Mouse (Mus musculus): ENCODE data around the gene Scd3. TPM values are rescaled to one million over a fixed set of nuclear protein-coding genes. Genes with fewer than 3 reads are reported as not detected.

Gene Scd3
- polyA plus RNA-seq, 1 experiment: 0.45 TPM

GRCm38 (mm10) chr19:44189056-44189455 lies 14.0 kb upstream of the Scd3 start:
- TF ChIP-seq CTCF (IDR thresholded peaks at IDR 0.05; ENCODE audit: control insufficient read depth, insufficient read depth, low read length): no peak
- no peak for TF ChIP-seq POLR2A (IDR thresholded peaks at IDR 0.05; ENCODE audit: borderline replicate concordance, control insufficient read depth, low read depth, low read length)
- no peak overlapping the region for H3K27ac ChIP-seq (ENCODE audit: control insufficient read depth, insufficient read depth, low read depth, low read length, poor library complexity)
- H3K4me1 ChIP-seq (ENCODE audit: control insufficient read depth, insufficient read depth, low read length): no peaks in the 10 kb centered on the region
- no peak overlapping the region for H3K4me3 ChIP-seq (replicated peaks; ENCODE audit: control insufficient read depth, low read depth, low read length)
- 70% methylated on average over 4 of the region's 4 CpGs for WGBS

GRCm38 (mm10) chr19:44192342-44192741 lies 10.7 kb upstream of the Scd3 start, which contains the start of gene Pkd2l1:
Pkd2l1 (minus strand) TSS chr19:44192442.
- Histone ChIP-seq H3K4me3 (replicated peaks; ENCODE audit: control insufficient read depth, low read depth, low read length) (no peak within 1 kb of the TSS), H3K27ac (ENCODE audit: control insufficient read depth, insufficient read depth, low read depth, low read length, poor library complexity) (no peak within 1 kb of the TSS), H3K4me1 (ENCODE audit: control insufficient read depth, insufficient read depth, low read length) (no peaks in the 10 kb centered on the region)
- no peak for TF ChIP-seq CTCF (IDR thresholded peaks at IDR 0.05; ENCODE audit: control insufficient read depth, insufficient read depth, low read length)
- TF ChIP-seq POLR2A (IDR thresholded peaks at IDR 0.05; ENCODE audit: borderline replicate concordance, control insufficient read depth, low read depth, low read length): no peak
- 27% methylated on average over 3 of the region's 3 CpGs for WGBS

DNA sequence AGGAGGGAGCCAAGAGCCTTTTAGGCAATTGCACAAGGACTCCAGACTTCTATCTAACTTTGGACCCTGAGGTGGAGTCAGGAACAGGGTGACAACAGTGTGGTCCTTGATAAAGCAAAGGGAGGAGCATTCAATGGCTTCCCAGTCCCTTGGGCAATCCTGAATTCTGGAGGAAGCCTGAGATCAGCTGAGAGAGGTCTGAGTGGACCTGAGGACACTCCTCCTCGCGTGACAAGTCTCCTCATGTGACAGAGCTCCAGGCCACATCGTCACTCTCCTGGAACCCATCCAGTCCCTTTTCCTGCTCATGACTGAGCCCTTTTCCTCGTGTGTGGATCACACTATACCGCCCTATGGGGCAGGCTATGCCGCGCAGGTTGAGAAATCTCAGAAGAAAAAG lies 9.2 kb upstream of the Scd3 start:
- WGBS: 35% methylated on average over 7 of the region's 7 CpGs
- no peak overlapping the region for H3K4me3 ChIP-seq (replicated peaks; ENCODE audit: control insufficient read depth, low read depth, low read length)
- no peak for TF ChIP-seq CTCF (IDR thresholded peaks at IDR 0.05; ENCODE audit: control insufficient read depth, insufficient read depth, low read length)
- TF ChIP-seq POLR2A (IDR thresholded peaks at IDR 0.05; ENCODE audit: borderline replicate concordance, control insufficient read depth, low read depth, low read length): no peak
- H3K4me1 ChIP-seq (ENCODE audit: control insufficient read depth, insufficient read depth, low read length): no peaks in the 10 kb centered on the region; the same call in 1 of the 2 replicates
- no peak overlapping the region for H3K27ac ChIP-seq (ENCODE audit: control insufficient read depth, insufficient read depth, low read depth, low read length, poor library complexity)

GRCm38 (mm10) chr19:44195138-44195537 lies 7.9 kb upstream of the Scd3 start:
- no peak overlapping the region for H3K27ac ChIP-seq (ENCODE audit: control insufficient read depth, insufficient read depth, low read depth, low read length, poor library complexity)
- H3K4me3 ChIP-seq (replicated peaks; ENCODE audit: control insufficient read depth, low read depth, low read length): no peak overlapping the region
- WGBS: 22% methylated on average over 7 of the region's 7 CpGs
- no peaks in the 10 kb centered on the region; the same call in 1 of the 2 replicates for H3K4me1 ChIP-seq (ENCODE audit: control insufficient read depth, insufficient read depth, low read length)
- TF ChIP-seq POLR2A (IDR thresholded peaks at IDR 0.05; ENCODE audit: borderline replicate concordance, control insufficient read depth, low read depth, low read length) (no peak), CTCF (IDR thresholded peaks at IDR 0.05; ENCODE audit: control insufficient read depth, insufficient read depth, low read length) (peak; percentile 83)

DNA sequence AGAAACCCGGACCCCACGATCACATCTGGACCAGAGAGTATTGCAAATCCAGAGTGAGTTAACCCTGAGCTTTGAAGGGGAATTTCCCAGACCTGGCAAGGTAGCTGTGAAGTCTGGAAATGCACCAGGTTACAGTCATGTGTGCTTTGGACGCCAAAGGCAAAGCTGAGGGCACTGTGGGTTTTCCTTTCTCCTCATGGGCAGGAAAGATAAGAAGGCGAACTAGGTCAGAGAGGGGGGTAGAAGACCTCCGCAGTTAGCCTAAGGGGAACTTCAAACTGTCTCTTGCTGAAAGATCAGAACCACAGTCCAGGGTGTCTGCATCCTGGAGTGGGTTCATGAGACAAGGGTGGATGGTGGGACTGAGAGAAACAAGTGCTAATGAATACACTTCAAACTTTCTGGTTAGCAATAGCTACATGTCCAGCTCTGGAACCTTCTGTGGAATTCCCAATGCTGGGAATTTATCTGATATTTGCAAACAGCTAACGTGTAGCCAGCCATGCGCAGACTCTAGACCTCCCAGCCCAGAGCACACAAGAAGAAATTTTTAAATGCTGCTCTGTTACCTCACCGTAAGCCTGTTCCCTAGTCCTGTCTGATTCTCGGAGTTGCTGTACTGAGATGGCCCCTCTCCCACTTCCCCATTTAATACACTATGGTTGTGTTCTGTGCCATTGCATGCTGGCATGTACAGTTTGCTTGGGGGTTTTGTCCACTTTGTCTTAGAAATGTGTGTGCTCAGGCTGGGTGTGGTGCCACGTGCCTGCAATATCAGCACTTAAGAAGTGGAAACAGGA lies 5.8 kb upstream of the Scd3 start:
- H3K4me3 ChIP-seq (replicated peaks; ENCODE audit: control insufficient read depth, low read depth, low read length): no peak overlapping the region
- TF ChIP-seq CTCF (IDR thresholded peaks at IDR 0.05; ENCODE audit: control insufficient read depth, insufficient read depth, low read length) (no peak), POLR2A (IDR thresholded peaks at IDR 0.05; ENCODE audit: borderline replicate concordance, control insufficient read depth, low read depth, low read length) (no peak)
- 12% methylated on average over 10 of the region's 10 CpGs for WGBS
- no peak overlapping the region for H3K27ac ChIP-seq (ENCODE audit: control insufficient read depth, insufficient read depth, low read depth, low read length, poor library complexity)
- H3K4me1 ChIP-seq (ENCODE audit: control insufficient read depth, insufficient read depth, low read length): no peaks in the 10 kb centered on the region; the same call in 1 of the 2 replicates

GRCm38 (mm10) chr19:44198494-44198893 lies 4.6 kb upstream of the Scd3 start:
- H3K4me1 ChIP-seq (ENCODE audit: control insufficient read depth, insufficient read depth, low read length): no peaks in the 10 kb centered on the region; the same call in 1 of the 2 replicates
- no peak overlapping the region for H3K4me3 ChIP-seq (replicated peaks; ENCODE audit: control insufficient read depth, low read depth, low read length)
- TF ChIP-seq POLR2A (IDR thresholded peaks at IDR 0.05; ENCODE audit: borderline replicate concordance, control insufficient read depth, low read depth, low read length) (no peak), CTCF (IDR thresholded peaks at IDR 0.05; ENCODE audit: control insufficient read depth, insufficient read depth, low read length) (no peak)
- WGBS: 77% methylated on average over 6 of the region's 6 CpGs
- H3K27ac ChIP-seq (ENCODE audit: control insufficient read depth, insufficient read depth, low read depth, low read length, poor library complexity): no peak overlapping the region

DNA sequence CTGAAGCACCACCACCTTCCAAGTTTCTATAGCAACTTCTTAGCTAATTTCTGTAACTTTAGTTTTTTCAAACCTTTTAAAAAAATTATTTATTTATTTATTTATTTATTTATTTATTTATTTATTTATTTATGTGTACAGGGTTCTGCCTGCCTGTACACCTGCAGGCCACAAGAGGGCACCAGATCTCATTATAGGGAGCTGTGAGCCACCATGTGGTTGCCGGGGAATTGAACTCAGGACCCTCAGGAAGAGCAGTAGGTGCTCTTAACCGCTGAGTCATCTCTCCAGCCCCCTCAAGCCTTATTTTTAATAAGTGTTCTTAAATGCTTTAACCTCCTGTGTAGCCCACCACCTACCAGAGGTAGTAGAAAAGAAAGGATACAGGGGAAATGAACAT lies 4.1 kb upstream of the Scd3 start:
- no peak overlapping the region for H3K4me3 ChIP-seq (replicated peaks; ENCODE audit: control insufficient read depth, low read depth, low read length)
- TF ChIP-seq POLR2A (IDR thresholded peaks at IDR 0.05; ENCODE audit: borderline replicate concordance, control insufficient read depth, low read depth, low read length) (no peak), CTCF (IDR thresholded peaks at IDR 0.05; ENCODE audit: control insufficient read depth, insufficient read depth, low read length) (peak; percentile 49)
- no peak overlapping the region for H3K27ac ChIP-seq (ENCODE audit: control insufficient read depth, insufficient read depth, low read depth, low read length, poor library complexity)
- 69% methylated on average over 2 of the region's 2 CpGs for WGBS
- no peaks in the 10 kb centered on the region; the same call in 1 of the 2 replicates for H3K4me1 ChIP-seq (ENCODE audit: control insufficient read depth, insufficient read depth, low read length)

DNA sequence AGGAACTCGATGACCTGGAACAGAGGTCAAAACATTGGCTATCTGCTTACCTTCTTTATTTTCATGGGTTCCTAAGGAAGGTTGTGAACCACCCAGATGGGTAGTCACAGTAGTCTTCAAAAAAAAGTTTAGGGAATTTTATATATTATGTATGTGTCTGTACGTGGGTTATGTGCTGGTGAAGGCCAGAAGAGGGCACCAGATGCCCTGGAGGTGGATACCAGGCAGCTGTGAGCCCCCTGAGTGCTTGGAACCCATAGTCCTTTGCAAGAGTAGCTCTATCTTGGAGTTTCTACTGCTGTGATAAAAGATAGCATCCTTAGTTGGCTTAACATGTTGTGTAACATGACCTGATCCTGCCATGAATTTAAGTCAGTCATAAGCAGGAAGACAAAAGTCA lies 4.0 kb downstream of the Scd3 start:
- H3K27ac ChIP-seq (ENCODE audit: control insufficient read depth, insufficient read depth, low read depth, low read length, poor library complexity): no peak overlapping the region
- TF ChIP-seq CTCF (IDR thresholded peaks at IDR 0.05; ENCODE audit: control insufficient read depth, insufficient read depth, low read length): 0 out of 2 replicates have a peak, but pooled peaks have one; percentile 27
- TF ChIP-seq POLR2A (IDR thresholded peaks at IDR 0.05; ENCODE audit: borderline replicate concordance, control insufficient read depth, low read depth, low read length): no peak
- H3K4me3 ChIP-seq (replicated peaks; ENCODE audit: control insufficient read depth, low read depth, low read length): no peak overlapping the region
- 63% methylated on average over 2 of the region's 2 CpGs for WGBS
- H3K4me1 ChIP-seq (ENCODE audit: control insufficient read depth, insufficient read depth, low read length): no peaks in the 10 kb centered on the region

Measured in bone marrow, adult 2 months (tissue).